Mouse (Mus musculus): ENCODE results near the gene Zfp367.

The Zfp367 gene

DNA sequence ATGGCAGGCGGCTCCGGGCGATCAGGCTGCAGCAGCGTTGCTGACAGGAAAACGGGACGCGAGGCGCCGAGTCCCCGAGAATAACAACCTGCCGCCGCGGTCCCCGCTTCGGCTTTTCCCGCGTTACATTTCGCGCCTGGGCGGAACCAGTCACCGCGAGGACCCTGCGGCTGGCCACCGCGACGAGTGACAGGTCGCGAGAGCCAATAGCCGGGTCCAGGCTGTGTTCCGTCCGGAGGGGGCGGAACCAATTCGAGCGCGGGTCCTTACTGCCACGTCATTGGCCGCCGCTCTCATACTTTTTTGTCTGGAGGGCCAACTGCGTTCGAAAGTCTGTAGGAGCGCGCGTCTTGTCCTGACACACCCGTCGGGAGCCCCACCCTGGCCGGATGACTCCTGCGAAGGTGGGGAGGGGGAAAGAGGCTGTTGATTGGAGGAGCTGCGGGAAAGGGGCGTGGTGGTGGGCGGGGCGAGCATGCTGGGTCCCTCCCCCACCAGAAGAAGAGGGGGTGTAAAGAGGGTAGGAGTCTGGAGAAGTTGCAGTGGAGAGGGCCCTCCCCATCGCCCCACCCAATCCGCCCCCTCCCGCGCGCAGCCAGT, at the start of gene Zfp367:
Gene Zfp367 (minus strand): TSS at position 120 of the 600 bp plus-strand sequence.
- DNase-seq (ENCODE audit: low read depth, low spot score), result peak; percentile 86

DNA sequence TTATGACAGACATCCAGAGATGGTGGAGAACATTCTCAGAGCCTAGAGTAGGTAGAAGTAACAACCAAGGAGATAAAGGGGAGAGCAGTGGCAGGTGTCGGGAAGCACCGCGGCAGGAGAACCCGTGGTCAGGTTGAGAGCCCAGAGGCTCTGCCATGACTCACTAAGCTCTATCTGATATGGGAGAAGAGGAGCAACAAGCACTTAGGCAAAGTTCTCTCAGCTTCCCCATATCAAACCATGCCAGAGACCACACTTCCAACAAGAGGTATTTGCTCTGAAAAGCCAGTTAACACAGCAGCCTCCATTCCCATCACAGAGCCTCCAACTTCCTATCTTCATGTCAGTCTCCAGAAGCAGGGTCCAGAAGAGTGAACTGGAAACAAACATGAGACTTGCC, 47.9 kb upstream of the Zfp367 start:
- no peak for DNase-seq (ENCODE audit: low read depth, low spot score)

DNA sequence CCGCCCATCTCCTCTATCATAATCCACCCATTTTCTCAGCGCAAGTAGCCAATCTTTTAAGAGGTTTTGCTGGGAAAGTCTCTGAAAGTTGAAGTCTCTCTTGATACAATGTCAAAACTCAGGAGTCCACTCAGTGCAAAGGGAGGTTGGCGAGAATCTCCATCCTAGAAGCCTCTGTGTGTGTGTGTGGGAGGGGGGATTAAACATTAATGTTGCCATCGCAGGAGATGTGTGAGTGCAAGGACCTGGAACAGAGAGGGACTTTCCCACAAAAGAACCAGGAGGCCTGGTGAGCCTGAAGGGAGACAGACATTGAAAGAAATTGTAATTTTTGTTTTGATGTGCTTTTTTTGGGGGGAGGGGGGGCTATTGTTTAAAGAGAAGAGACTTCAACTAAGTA, 45.3 kb upstream of the Zfp367 start:
- no peak for DNase-seq (ENCODE audit: low read depth, low spot score)

DNA sequence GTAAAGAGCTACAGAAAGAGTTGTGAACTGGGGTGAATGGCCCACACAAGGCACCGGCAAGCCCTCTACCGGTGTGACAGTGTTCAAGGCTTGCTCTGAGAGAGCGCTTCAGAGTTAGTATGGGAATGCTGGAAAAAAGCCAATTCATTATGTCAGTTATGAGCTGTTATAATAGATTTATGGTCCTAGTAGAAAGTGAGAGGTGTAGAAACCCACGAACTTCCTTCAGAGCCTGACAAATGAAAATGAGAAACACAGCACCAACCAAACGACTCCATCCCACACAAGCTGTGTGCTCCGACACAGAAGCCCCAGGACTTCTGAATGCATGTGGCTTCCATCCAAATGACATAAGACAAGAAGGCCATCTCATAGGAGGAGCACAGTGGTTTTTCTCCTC, 44.9 kb upstream of the Zfp367 start:
- DNase-seq (ENCODE audit: low read depth, low spot score), result no peak

DNA sequence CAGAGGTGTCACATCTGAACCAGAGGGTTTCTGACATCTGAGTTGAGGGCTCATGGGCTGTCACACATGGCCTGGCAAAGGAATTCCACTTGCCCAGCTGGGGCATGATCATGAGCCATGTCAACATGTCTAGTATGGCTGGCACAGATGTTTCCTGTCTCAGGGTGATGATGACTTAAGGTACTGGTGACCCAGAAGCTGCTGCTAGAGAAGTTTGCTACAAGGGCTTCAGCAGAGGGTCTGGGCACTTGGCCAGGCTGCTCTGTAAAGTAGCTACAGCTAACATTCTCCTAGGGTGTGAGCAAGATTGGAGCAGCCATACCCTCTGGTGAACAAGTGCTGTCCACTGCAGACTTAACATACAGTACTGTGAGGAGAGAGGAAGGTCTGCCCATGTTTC, 34.1 kb upstream of the Zfp367 start:
- no peak for DNase-seq (ENCODE audit: low read depth, low spot score)

DNA sequence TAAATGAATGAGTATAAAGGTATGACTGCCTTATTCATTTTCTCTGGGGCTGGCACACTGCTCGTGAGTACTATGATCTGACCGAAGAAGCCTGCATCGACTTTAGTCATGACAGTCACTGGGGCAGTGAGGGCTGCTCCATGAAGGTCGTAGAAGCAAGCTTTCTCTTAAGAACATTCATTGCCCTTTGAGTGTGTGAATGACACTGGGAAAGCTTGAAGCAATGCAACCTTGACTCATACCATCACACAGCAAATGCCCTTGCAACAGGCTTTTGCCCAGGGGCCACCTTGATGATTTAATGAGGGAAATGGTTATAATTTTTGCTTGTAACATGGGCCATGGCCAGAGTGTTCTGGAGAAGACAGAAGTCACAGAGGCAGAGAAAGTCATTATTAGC, 33.5 kb upstream of the Zfp367 start:
- no peak for DNase-seq (ENCODE audit: low read depth, low spot score)

DNA sequence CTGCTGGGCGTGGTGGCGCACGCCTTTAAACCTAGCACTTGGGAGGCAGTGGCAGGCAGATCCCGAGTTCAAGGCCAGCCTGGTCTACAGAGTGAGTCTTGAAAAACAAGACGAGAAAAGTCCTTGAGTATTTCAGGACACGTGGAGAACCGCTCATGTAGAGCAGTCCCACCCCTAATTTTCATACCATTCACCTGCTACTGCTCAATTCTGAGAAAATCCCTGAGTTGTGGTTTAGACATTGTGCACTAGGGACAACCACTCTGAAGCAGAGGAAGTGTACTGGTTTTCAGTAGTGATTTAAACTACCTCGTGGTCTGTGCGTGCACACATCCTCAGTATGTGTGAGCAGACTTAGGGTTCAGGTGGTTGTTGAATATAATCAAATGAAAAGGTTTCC, 32.6 kb upstream of the Zfp367 start:
- DNase-seq (ENCODE audit: low read depth, low spot score), result no peak

DNA sequence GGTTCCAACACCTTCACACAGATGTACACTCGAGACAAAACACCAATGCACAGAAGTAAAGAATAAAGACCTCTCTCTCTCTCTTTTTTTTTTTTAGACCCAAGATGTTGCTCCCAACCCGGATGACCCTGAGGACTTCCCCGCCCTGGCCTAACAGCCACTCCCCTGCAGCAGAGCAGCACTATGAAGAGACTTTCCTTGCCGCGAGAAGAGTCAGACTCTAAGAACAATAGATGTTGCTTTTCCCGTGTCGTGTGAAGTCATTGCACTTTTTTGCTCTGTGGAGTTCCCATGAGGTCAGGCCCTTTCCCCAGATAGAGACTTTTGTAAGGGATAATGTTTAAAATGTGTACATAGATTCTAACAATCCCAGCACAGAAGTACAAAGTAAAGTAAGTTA, 32.2 kb upstream of the Zfp367 start:
- no peak for DNase-seq (ENCODE audit: low read depth, low spot score)

DNA sequence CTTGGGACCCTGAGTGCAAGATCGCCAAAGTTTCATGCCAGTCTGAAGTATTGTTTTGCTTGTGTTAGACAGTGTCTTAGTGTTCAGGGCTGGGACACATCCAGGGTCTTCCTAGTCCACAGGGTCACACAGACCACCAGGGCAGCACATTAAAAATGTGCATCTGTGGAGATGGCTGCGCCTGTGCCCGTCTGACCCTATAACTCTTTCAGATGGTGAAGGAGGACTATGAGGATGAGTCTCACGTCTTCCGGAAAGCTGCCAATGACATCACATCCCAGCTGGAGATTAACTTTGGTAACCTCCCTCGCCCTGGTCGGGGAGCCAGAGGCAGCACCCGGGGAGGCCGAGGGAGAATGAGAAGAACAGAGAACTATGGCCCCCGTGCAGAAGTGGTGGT, 31.4 kb upstream of the Zfp367 start:
- DNase-seq (ENCODE audit: low read depth, low spot score), result no peak

DNA sequence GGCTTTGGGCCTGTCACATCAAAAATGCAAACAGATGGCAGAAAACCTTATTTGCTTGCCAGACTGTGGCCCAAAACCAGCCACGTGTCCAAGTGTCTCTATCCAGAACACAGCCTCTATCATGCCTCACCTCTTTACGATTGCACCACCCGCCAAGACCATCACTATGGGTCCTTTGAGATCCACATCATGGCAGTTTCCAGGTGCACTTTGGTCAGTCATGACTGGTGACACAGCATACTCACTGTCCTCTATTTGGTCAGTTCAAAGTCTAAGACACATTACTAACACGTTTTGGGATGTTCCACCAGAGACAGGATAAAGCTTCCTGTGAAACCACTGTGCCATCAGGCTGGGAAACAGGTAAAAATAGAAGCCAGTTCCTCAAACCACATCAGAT, 30.6 kb upstream of the Zfp367 start:
- no peak for DNase-seq (ENCODE audit: low read depth, low spot score)

DNA sequence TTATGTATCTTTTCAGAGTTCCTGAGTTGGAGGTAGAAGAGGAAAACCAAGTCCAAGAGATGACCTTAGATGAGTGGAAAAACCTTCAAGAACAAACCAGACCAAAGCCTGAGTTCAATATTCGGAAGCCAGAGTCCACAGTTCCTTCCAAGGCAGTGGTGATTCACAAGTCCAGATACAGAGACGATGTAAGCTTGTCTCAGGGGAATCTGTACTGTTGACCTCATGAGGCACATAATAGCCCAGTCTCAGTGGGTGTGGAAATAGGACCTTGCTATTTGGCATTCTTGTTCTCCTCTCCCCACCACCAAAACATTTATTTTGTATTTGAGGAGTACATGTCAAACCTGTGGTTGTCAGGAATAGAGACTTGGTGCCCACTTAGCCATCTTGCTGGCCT, 29.1 kb upstream of the Zfp367 start:
- no peak for DNase-seq (ENCODE audit: low read depth, low spot score)

DNA sequence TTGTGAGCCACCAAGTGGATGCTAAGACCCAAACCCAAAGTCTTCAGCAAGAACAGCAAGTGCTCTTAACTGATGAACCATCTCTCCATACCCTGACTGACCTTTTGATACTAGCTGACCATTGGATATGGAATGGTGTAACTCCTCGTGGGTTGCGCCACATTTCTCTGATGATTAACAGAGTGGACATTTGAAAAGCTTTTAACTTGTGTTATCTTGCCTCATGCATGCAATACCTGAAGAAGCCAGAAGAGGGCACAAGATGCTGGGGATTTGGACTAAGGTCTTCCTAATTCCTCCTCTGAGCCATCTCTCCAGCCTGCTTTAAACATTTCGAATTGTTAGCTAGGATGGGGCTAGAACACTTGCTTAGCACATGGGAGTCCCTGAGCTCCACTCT, 27.9 kb upstream of the Zfp367 start:
- peak; percentile 44 for DNase-seq (ENCODE audit: low read depth, low spot score)

DNA sequence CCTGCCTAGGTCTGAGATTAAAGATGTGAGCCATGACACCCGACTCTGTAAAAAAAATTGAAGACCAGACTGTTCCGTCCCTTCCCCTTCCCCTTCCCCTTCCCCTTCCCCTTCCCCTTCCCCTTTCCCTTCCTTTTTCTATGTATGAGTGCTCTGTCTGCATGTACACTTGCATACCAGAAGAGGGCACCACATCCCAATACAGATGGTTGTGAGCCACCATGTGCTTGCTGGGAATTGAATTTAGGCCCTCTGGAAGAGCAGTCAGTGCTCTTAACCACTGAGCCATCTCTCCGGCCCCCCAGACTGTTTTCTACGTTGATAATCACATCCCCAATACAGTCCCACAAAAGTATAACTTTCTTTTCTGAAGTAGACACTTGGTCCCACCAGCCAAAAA, 27.3 kb upstream of the Zfp367 start:
- DNase-seq (ENCODE audit: low read depth, low spot score), result no peak

DNA sequence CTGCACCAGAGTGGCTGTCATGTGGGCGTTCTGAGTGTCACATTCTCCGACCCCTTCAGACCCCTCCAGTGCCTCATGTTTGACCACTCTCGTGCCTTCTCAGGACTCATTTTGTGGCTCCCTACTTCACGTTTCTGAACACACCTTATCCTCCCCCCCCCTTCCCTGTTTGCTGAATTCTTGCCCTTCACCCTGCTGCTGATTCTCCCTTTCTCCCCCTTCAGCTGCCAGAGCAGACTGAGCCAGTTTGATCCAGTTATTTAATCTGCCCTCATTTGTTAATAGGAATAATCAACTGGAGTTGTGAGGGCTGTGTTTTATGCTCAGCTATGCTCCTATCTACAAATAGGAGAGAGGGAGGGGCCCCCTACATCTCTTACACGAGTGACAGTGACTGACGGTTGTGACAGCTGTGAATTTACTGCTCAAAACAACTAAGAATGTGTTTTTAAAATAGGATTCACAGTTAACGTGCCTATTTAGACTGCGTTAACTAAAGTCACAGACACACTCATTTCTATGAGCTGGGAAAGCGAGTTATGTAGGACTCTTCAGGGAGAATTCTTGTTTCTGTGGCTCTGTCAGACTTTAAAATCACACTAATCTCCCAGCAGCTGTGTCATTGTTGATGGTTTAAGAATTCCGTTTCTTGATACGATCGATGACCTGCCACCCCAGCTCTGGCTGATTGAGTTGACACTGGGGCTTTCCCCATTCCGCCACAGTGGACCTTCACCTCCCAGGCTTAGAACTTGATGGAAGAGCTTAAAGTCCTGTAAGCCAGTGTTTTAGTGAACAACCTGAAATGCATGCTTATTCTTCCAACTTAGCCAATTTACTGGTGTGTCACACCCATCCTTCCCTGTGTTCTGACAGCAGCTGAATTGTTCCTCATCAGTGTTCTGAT, 26.0 kb upstream of the Zfp367 start:
- no peak for DNase-seq (ENCODE audit: low read depth, low spot score)

DNA sequence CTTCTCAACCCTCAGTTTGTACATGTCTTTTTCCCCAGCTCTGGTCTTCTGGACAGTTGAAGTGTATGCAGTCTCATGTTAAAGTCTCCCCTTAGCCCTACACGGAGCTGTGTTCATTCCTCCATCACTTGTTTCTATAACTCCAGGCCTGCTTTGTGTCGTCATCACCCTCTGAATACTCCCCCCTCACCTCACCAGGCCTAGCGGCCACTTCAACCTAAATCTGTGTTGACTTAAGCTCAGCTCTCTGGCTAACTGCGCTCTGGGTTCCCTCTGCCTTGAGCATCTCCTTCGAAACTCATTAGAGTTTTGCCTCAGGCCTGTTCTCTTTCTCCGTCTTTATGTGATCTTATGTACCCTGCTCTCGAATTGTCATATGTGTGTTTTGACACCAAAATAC, 25.0 kb upstream of the Zfp367 start:
- no peak for DNase-seq (ENCODE audit: low read depth, low spot score)

DNA sequence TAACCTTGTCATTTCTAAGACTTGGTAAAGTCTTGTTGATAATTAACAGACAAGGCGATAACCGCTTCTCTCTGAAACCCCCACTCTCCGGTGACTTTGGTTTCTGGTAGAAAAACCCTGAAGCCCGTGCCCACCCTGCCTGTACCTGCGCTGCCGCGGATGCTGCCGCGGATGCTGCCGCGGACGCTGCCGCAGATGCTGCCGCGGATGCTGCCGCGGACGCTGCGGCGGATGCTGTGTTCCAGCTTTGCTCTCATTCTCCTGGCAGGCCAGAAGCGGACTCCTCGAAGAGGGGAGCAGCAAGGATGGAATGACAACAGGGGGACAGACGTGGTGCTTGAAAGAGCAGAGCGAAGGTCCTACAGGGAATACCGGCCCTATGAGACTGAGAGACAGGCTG, 16.7 kb upstream of the Zfp367 start:
- no peak for DNase-seq (ENCODE audit: low read depth, low spot score)

DNA sequence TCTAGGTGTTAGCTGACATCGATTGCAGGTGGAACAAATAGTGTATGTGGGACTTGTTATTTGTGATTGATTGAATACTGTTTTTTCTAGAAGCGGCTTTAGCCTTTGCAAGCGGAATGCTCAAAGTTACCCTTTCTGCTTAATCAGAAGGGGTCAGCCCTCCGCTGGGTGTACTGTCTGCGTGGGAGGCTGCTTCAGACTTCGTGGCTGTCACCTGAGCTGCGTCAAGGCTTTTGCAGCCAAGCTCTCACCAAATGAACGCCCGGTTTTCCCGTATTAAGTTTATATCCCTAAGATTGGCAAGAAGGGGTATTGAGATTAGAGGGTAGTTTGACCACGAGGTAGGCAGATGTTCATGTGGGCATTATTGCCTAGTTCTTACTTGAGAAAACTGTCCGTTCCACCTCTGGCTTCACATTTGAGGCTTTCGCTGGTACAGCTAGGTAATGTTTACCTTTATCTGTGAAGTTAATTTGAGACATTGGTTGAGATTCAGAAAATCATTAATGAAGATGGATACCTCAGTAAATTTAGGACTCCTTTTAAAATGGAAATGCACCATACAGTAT, 10.2 kb upstream of the Zfp367 start:
- no peak for DNase-seq (ENCODE audit: low read depth, low spot score)

DNA sequence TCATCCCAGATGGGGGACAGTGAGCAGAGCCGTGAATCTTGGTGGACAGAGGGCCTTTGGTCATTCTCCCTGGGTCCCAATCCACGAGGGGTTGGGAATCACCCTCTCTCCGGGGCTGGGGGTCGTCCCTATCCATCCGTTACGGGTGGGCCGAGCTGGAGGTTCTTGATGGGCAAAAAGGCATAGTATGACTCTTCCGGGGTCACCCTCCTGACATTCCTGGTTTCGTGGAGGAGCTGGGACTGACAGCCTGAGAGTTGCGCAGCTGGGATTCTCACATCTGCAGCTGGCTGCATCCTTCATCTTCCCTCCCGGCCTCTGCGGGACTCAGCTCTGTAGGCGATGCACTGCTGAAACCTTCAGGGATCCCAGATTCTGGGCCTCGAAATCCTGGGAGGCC, 9.6 kb upstream of the Zfp367 start:
- no peak for DNase-seq (ENCODE audit: low read depth, low spot score)

DNA sequence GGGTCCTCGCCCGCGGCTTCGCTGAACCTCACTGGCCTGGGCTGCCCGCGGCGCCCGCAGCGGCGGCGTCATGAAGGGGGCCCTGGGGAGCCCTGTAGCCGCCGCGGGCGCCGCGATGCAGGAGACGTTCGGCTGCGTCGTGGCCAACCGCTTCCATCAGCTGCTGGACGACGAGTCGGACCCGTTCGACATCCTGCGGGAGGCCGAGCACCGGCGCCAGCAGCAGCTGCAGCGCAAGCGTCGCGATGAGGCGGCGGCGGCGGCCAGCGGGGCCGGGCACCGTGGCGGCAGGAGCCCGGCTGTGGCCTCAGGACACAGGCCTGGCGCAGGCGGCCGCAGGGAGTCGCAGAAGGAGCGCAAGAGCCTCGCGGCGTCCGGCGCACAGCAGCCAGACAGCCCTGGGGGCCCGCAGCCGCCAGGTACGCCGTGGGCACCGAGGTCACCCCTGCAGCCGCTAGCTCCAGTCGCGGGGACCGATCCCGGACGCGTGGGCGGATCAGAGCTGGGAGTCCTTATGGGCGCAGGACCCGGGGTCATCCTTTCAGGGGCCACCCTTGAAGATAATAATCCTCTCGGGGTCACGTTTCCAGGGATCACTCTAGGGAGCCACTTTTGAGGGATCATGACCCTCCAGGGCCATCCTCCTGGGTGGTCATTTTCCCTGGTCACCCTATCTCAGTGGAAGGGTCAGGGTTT, 9.1 kb upstream of the Zfp367 start:
- DNase-seq (ENCODE audit: low read depth, low spot score), result no peak

DNA sequence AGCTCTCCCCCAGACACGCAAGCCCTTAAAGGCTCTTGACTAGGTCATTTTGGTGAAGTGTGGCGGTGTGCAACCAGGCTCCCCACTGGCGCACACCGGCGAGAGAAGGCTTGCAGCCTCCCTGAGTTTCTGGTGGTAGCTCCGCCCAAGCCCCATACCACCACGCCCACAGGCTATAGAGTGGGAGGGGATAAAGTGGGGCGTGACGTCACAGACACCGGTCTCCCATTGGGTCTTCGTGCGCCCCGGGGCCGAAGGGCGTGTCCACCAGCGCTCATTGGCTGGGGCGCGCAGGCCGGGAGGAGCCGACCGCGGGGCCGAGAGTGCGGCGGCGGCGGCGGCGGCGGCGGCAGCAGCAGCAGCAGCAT, 8.5 kb upstream of the Zfp367 start, which contains the start of gene Habp4:
Gene Habp4 (plus strand): TSS at position 277 of the 368 bp plus-strand sequence.
- peak; percentile 97 for DNase-seq (ENCODE audit: low read depth, low spot score)

DNA sequence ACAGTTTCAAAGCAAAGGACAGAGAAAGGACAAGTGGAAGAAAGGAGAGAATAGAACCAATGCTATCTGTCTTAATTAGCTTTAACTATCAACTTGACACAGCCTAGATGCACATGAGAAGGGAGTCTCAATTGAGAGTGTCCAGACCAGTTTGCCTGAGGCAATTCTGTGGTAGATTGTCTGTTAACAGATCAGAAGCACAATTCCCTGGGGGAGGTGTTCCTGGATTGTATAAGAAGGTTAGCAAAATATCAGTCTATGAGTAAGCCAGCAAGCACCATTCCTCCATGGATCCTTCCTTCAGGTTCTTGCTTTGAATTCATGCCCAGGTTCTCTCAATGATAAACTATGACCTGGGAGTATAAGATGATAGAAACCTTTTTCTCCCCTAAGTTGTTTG, 4.0 kb upstream of the Zfp367 start:
- no peak for DNase-seq (ENCODE audit: low read depth, low spot score)

DNA sequence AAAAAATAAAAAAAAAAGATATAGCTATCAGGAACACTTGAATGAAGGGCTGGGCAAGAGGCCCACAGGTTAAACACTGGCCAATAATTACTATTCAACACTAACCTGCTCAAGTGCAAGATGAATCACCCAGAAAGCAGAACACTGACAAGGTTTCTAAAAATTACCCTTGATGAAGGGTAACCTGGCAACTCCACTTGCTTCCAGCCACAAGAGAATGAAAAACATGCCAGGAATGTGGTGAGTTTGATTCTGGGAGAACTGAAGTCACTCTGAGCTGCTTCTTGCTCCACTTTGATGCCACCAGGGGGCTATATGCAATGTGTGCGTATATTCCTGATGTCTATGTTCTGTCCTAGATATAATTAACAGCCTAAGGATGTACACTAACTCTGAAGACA, 2.2 kb upstream of the Zfp367 start:
- DNase-seq (ENCODE audit: low read depth, low spot score), result no peak
